Mouse (Mus musculus) cerebellum, postnatal 10 days (tissue): ENCODE data around the gene Pitpnb.

Source experiments
- DNase-seq, 2 experiments: peaks; one replicate each; pipeline ENCODE4 v3.0.0; 2021; ENCODE audit warnings: mixed read lengths in 2 of 2

Gene Pitpnb

GRCm38 (mm10) chr5:111398471-111398870 lies 67.9 kb downstream of the Pitpnb start:
- no peak for DNase-seq

- no peak for DNase-seq
Measured at GRCm38 (mm10) chr5:111399271-111399670, 68.7 kb downstream of the Pitpnb start.

GRCm38 (mm10) chr5:111401879-111402650 lies 71.5 kb downstream of the Pitpnb start:
- no peak for DNase-seq

- DNase-seq, result no peak
Measured at GRCm38 (mm10) chr5:111402651-111402996, 72.1 kb downstream of the Pitpnb start.

GRCm38 (mm10) chr5:111404721-111405120 lies 74.2 kb downstream of the Pitpnb start:
- DNase-seq, result no peak

GRCm38 (mm10) chr5:111408470-111409105 lies 78.0 kb downstream of the Pitpnb start:
- peak in 1 of 2 experiments; percentile 42 for DNase-seq

- peak in 1 of 2 experiments; percentile 40 for DNase-seq
Measured at GRCm38 (mm10) chr5:111409412-111410044, 79.0 kb downstream of the Pitpnb start.

GRCm38 (mm10) chr5:111410665-111411064 lies 80.1 kb downstream of the Pitpnb start:
- DNase-seq, result no peak

GRCm38 (mm10) chr5:111414192-111414591 lies 83.6 kb downstream of the Pitpnb start:
- DNase-seq, result peak; percentile 90

- no peak for DNase-seq
Measured at GRCm38 (mm10) chr5:111414770-111415249, 84.2 kb downstream of the Pitpnb start.

- DNase-seq, result no peak
Measured at GRCm38 (mm10) chr5:111415575-111415974, 85.0 kb downstream of the Pitpnb start.

GRCm38 (mm10) chr5:111416048-111416447 lies 85.5 kb downstream of the Pitpnb start:
- DNase-seq, result peak in 1 of 2 experiments; percentile 47

- peak; percentile 84 to 89 for DNase-seq
Measured at GRCm38 (mm10) chr5:111416591-111417374, 86.2 kb downstream of the Pitpnb start, which contains the start of gene Mn1. Mn1 (plus strand) TSS chr5:111417362.

GRCm38 (mm10) chr5:111417378-111418131 lies 87.0 kb downstream of the Pitpnb start:
- peak; percentile 25 to 52 for DNase-seq

- DNase-seq, result peak; percentile 47 to 52
Measured at GRCm38 (mm10) chr5:111418202-111419120, 87.9 kb downstream of the Pitpnb start.

GRCm38 (mm10) chr5:111419121-111419881 lies 88.7 kb downstream of the Pitpnb start:
- DNase-seq, result peak in 1 of 2 experiments; percentile 30

GRCm38 (mm10) chr5:111420011-111420691 lies 89.6 kb downstream of the Pitpnb start:
- DNase-seq, result peak; percentile 38 to 42

GRCm38 (mm10) chr5:111420896-111421295 lies 90.3 kb downstream of the Pitpnb start:
- no peak for DNase-seq

- DNase-seq, result no peak
Measured at GRCm38 (mm10) chr5:111421424-111421823, 90.9 kb downstream of the Pitpnb start.
